Mouse (Mus musculus): ENCODE data around the gene Tmem186.

DNA sequence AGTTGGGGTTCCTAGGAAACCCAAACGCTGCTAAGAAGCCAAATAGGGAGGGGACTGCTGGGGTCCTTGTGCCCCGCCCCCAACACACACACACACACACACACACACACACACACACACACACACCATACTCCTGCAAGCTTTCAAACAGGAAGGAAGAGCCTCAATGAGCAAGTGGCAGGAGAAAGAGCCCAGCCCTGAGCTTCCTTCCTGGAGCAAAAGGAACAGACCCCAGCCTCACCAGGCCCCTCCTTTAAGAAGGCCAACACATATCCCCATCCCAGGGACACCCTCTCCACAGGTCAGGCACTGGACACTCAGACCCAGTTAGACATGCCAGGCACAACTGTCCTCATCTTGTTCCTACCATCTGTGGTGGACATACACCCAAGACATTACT lies 25.5 kb upstream of the Tmem186 start:
- TF ChIP-seq CTCF (IDR thresholded peaks at IDR 0.05; ENCODE audit: insufficient read depth, low read length) = no peak
- no peak for TF ChIP-seq POLR2A (IDR thresholded peaks at IDR 0.05; ENCODE audit: borderline replicate concordance, extremely low read depth, low read depth, low read length)

Data from lung, adult 2 months (tissue).